24 mouse cellular contexts compared by ENCODE assay signal in genomic region chr13:112785305-112785704, GRCm38 (mm10). TPM values are rescaled to one million over a fixed set of nuclear protein-coding genes. Genes with fewer than 3 reads are reported as not detected.
DNase-seq lines count a peak whose midpoint lies in the region; ATAC-seq and TF ChIP-seq lines count a peak whose summit lies in the region.
"Had no signal": no experiment of that assay in that cellular context is flagged by ENCODE, and none has a peak within 500 bp of the region (broad histone marks: within the 10 kb centered on the region; RNA-seq: fewer than 3 reads in every experiment).

No protein-coding gene starts in this region.

- no peak for DNase-seq in embryonic facial prominence, embryonic 10.5 days (ENCODE audit: low spot score)
- DNase-seq in induced T-regulatory cell, adult 2 months (ENCODE audit: low read depth): peak; percentile 18
- DNase-seq in right cerebral cortex, postnatal 10 days (ENCODE audit: low spot score in 2 of 2): no peak
- DNase-seq: adrenal gland, postnatal 14 days; cerebellum, adult 11 months; cerebellum, adult 2 months; cerebellum, adult 9-11 months; cerebellum, postnatal 25 days; gastrocnemius, adult 2 months; gastrocnemius, postnatal 14 days; heart, adult 18-20 months; heart, postnatal 14 days; heart, postnatal 4 days; kidney, adult 18-20 months had no signal

- H3K27ac ChIP-seq in embryonic facial prominence, embryonic 13.5 days: peak overlapping the region; percentile 71
- H3K27ac ChIP-seq in embryonic facial prominence, embryonic 10.5 days (replicated peaks): no peak overlapping the region
- H3K27ac ChIP-seq in intestine, embryonic 16.5 days (ENCODE audit: low read length): no peak overlapping the region
- no peak overlapping the region for H3K27ac ChIP-seq in intestine, postnatal 0 days (ENCODE audit: low read depth, low read length)
- H3K27ac ChIP-seq: forebrain, embryonic 12.5 days; forebrain, embryonic 15.5 days; gastrocnemius, adult 2 months; heart, embryonic 10.5 days; heart, embryonic 13.5 days; hindbrain, embryonic 14.5 days; hindbrain, postnatal 0 days had no signal

- H3K4me3 ChIP-seq in embryonic facial prominence, embryonic 13.5 days: no peak overlapping the region
- no peak overlapping the region for H3K4me3 ChIP-seq in embryonic facial prominence, embryonic 10.5 days
- no peak overlapping the region for H3K4me3 ChIP-seq in intestine, embryonic 16.5 days (ENCODE audit: low read length)
- no peak overlapping the region for H3K4me3 ChIP-seq in intestine, postnatal 0 days (ENCODE audit: low read depth, low read length)
- H3K4me3 ChIP-seq: erythroblast, embryonic 14.5 days; forebrain, embryonic 12.5 days; forebrain, embryonic 15.5 days; gastrocnemius, adult 2 months; heart, embryonic 10.5 days; heart, embryonic 13.5 days had no signal

- H3K4me2 ChIP-seq in embryonic facial prominence, embryonic 13.5 days: no peak overlapping the region
- H3K4me2 ChIP-seq in intestine, embryonic 16.5 days (ENCODE audit: low read depth, low read length): no peak overlapping the region
- no peak overlapping the region for H3K4me2 ChIP-seq in intestine, postnatal 0 days (replicated peaks; ENCODE audit: low read depth)
- H3K4me2 ChIP-seq: forebrain, embryonic 12.5 days; forebrain, embryonic 15.5 days; heart, embryonic 13.5 days; hindbrain, embryonic 14.5 days had no signal

- no peaks in the 10 kb centered on the region for H3K9me3 ChIP-seq in embryonic facial prominence, embryonic 13.5 days
- no peaks in the 10 kb centered on the region for H3K9me3 ChIP-seq in embryonic facial prominence, embryonic 10.5 days
- H3K9me3 ChIP-seq in intestine, embryonic 16.5 days (ENCODE audit: control insufficient read depth, low read length): no peaks in the 10 kb centered on the region
- no peaks in the 10 kb centered on the region for H3K9me3 ChIP-seq in intestine, postnatal 0 days (ENCODE audit: control insufficient read depth)
- H3K9me3 ChIP-seq: forebrain, embryonic 12.5 days; forebrain, embryonic 15.5 days; heart, embryonic 10.5 days; heart, embryonic 13.5 days had no signal

- TF ChIP-seq CTCF in intestine, postnatal 0 days (IDR thresholded peaks at IDR 0.05; ENCODE audit: low read depth): no peak

- WGBS in embryonic facial prominence, embryonic 13.5 days: 43% methylated on average over 7 of the region's 7 CpGs
- 73% methylated on average over 7 of the region's 7 CpGs for WGBS in embryonic facial prominence, embryonic 10.5 days
- 58% methylated on average over 7 of the region's 7 CpGs for WGBS in intestine, embryonic 16.5 days
- WGBS in intestine, postnatal 0 days: 63% methylated on average over 7 of the region's 7 CpGs

- peaks cover 10% of the 10 kb centered on the region; the same call in 1 of the 2 replicates for H3K4me1 ChIP-seq in embryonic facial prominence, embryonic 13.5 days
- peaks cover 12% of the 10 kb centered on the region; the same call in 1 of the 2 replicates for H3K4me1 ChIP-seq in embryonic facial prominence, embryonic 10.5 days
- no peaks in the 10 kb centered on the region for H3K4me1 ChIP-seq in intestine, embryonic 16.5 days (ENCODE audit: control insufficient read depth, insufficient read depth, low read length)
- H3K4me1 ChIP-seq in intestine, postnatal 0 days (replicated peaks; ENCODE audit: control insufficient read depth, insufficient read depth, low read length): no peaks in the 10 kb centered on the region
- H3K4me1 ChIP-seq: forebrain, embryonic 12.5 days; forebrain, embryonic 15.5 days; heart, embryonic 10.5 days; heart, embryonic 13.5 days had no signal

- no peak overlapping the region for H3K9ac ChIP-seq in embryonic facial prominence, embryonic 13.5 days
- H3K9ac ChIP-seq in intestine, embryonic 16.5 days (ENCODE audit: low read depth, low read length): no peak overlapping the region
- no peak overlapping the region for H3K9ac ChIP-seq in intestine, postnatal 0 days (ENCODE audit: low read depth, low read length)
- H3K9ac ChIP-seq: forebrain, embryonic 12.5 days; forebrain, embryonic 15.5 days; heart, embryonic 13.5 days; hindbrain, embryonic 14.5 days had no signal

- H3K36me3 ChIP-seq in embryonic facial prominence, embryonic 13.5 days: no peaks in the 10 kb centered on the region
- no peaks in the 10 kb centered on the region for H3K36me3 ChIP-seq in embryonic facial prominence, embryonic 10.5 days (replicated peaks)
- H3K36me3 ChIP-seq in intestine, embryonic 16.5 days (ENCODE audit: control insufficient read depth, insufficient read depth, low read length): no peaks in the 10 kb centered on the region
- no peaks in the 10 kb centered on the region for H3K36me3 ChIP-seq in intestine, postnatal 0 days (ENCODE audit: control insufficient read depth, insufficient read depth)
- H3K36me3 ChIP-seq: forebrain, embryonic 12.5 days; forebrain, embryonic 15.5 days; heart, embryonic 10.5 days; heart, embryonic 13.5 days had no signal

- H3K27me3 ChIP-seq in embryonic facial prominence, embryonic 13.5 days: no peaks in the 10 kb centered on the region
- H3K27me3 ChIP-seq in embryonic facial prominence, embryonic 10.5 days (replicated peaks; ENCODE audit: low read depth, poor library complexity, severe bottlenecking): no peaks in the 10 kb centered on the region
- H3K27me3 ChIP-seq in intestine, embryonic 16.5 days (replicated peaks; ENCODE audit: control insufficient read depth, insufficient read depth, low read length): no peaks in the 10 kb centered on the region
- no peaks in the 10 kb centered on the region for H3K27me3 ChIP-seq in intestine, postnatal 0 days (replicated peaks; ENCODE audit: control insufficient read depth, insufficient read depth, low read length)
- H3K27me3 ChIP-seq: forebrain, embryonic 12.5 days; forebrain, embryonic 15.5 days; heart, embryonic 13.5 days had no signal

- no peak for ATAC-seq in embryonic facial prominence, embryonic 13.5 days (ENCODE audit: insufficient number of reproducible peaks, insufficient read depth, low FRiP score, low TSS enrichment, low read depth)
- 0 out of 2 replicates have a peak, but pooled peaks have one; percentile 31 for ATAC-seq in intestine, embryonic 16.5 days
- no peak for ATAC-seq in intestine, postnatal 0 days
- ATAC-seq: forebrain, embryonic 15.5 days; hindbrain, postnatal 0 days had no signal

RNA-seq across cellular contexts. Expression of gene Plpp1, which starts 15.3 kb away (rescaled TPM):
- 46.9 and 51.8 TPM in 2 replicates for polyA plus RNA-seq in embryonic facial prominence, embryonic 13.5 days (2015; fragmentation: Nextera tagmentation; extraction: Ambion mirVana)
- 19.0 and 21.8 TPM in 2 replicates for polyA plus RNA-seq in embryonic facial prominence, embryonic 10.5 days (2016; fragmentation: Nextera tagmentation; extraction: Ambion mirVana)
- polyA plus RNA-seq in intestine, embryonic 16.5 days (2015; fragmentation: Nextera tagmentation; extraction: Ambion mirVana): 94.5 and 97.3 TPM in 2 replicates
- 91.0 and 98.5 TPM in 2 replicates for polyA plus RNA-seq in intestine, postnatal 0 days (2015; fragmentation: Nextera tagmentation; extraction: Ambion mirVana)
